Mouse (Mus musculus): ENCODE data around the gene Mamld1. TPM values are rescaled to one million over a fixed set of nuclear protein-coding genes. Genes with fewer than 3 reads are reported as not detected.
"Not testable (repeated sequence)": the region's sequence is repeated elsewhere in the genome, so short reads cannot be mapped to it uniquely, and the experiment has no call there.

Mamld1 gene
- 1.5 TPM in 2 replicates for polyA plus RNA-seq (2015; fragmentation: Nextera tagmentation; extraction: Ambion mirVana)

- Histone ChIP-seq H3K9me3 (no peaks in the 10 kb centered on the region), H3K4me2 (peak within 1 kb of the TSS; percentile 69), H3K27ac (0 out of 2 replicates have a peak within 1 kb of the TSS, but pooled peaks have one; percentile 22), H3K4me1 (no peaks in the 10 kb centered on the region), H3K27me3 (peaks cover 80% of the 10 kb centered on the region), H3K9ac (peak within 1 kb of the TSS; percentile 61), H3K4me3 (peak within 1 kb of the TSS; percentile 49), H3K36me3 (no peaks in the 10 kb centered on the region)
- no peak for ATAC-seq (ENCODE audit: insufficient number of reproducible peaks, insufficient read depth, low FRiP score, low TSS enrichment, low read depth)
- 31% methylated on average over 42 of the region's 50 CpGs for WGBS
Observed at GRCm38 (mm10) chrX:71049864-71050576, at the start of gene Mamld1. TSS of gene Mamld1 (plus strand) at chrX:71050256.

DNA sequence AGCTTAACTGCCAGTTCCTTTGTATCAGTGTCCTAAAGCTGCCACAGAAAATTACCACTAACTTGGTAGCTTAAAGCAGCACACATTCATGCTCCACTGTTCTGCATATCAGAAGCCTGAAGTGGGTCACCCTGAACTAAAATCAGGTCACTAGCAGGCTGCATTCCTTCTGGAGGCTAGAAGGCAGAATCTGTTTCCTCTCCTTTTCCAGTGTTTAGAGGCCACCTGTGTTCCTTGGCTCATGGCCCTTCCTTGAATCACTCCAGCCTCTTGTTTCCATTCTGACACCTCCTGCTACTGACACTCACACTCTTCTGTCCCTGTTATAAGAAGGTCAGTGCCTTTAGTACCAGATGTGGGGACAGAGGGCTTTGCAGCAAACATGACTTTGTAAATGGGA lies 25.3 kb upstream of the Mamld1 start:
- no peak overlapping the region for H3K4me3 ChIP-seq
- ATAC-seq (ENCODE audit: insufficient number of reproducible peaks, insufficient read depth, low FRiP score, low TSS enrichment, low read depth), result no peak

GRCm38 (mm10) chrX:71028007-71028406 lies 22.0 kb upstream of the Mamld1 start:
- no peak overlapping the region for H3K9ac ChIP-seq
- 83% methylated on average over 4 of the region's 4 CpGs for WGBS
- no peak for ATAC-seq (ENCODE audit: insufficient number of reproducible peaks, insufficient read depth, low FRiP score, low TSS enrichment, low read depth)
- no peaks in the 10 kb centered on the region for H3K36me3 ChIP-seq
- no peaks in the 10 kb centered on the region for H3K4me1 ChIP-seq
- H3K4me2 ChIP-seq, result no peak overlapping the region
- no peak overlapping the region for H3K4me3 ChIP-seq
- H3K27me3 ChIP-seq, result peaks cover 7% of the 10 kb centered on the region; the same call in 1 of the 2 replicates
- no peak overlapping the region for H3K27ac ChIP-seq
- H3K9me3 ChIP-seq, result no peaks in the 10 kb centered on the region

More for the DNA sequence above, 25.3 kb upstream of the Mamld1 start:
- no peak overlapping the region for H3K4me2 ChIP-seq
- no peak overlapping the region for H3K27ac ChIP-seq
- H3K36me3 ChIP-seq, result no peaks in the 10 kb centered on the region
- no peak overlapping the region for H3K9ac ChIP-seq
- H3K27me3 ChIP-seq, result peaks cover 7% of the 10 kb centered on the region; the same call in 1 of the 2 replicates
- no peaks in the 10 kb centered on the region for H3K4me1 ChIP-seq
- H3K9me3 ChIP-seq, result no peaks in the 10 kb centered on the region

GRCm38 (mm10) chrX:71028976-71029375 lies 21.1 kb upstream of the Mamld1 start:
- not testable (repeated sequence) for H3K9ac ChIP-seq; H3K36me3 ChIP-seq; H3K4me1 ChIP-seq; ATAC-seq (ENCODE audit: insufficient number of reproducible peaks, insufficient read depth, low FRiP score, low TSS enrichment, low read depth); H3K4me3 ChIP-seq; H3K4me2 ChIP-seq; H3K27me3 ChIP-seq; H3K9me3 ChIP-seq; H3K27ac ChIP-seq
- 93% methylated on average over 1 of the region's 1 CpGs for WGBS

DNA sequence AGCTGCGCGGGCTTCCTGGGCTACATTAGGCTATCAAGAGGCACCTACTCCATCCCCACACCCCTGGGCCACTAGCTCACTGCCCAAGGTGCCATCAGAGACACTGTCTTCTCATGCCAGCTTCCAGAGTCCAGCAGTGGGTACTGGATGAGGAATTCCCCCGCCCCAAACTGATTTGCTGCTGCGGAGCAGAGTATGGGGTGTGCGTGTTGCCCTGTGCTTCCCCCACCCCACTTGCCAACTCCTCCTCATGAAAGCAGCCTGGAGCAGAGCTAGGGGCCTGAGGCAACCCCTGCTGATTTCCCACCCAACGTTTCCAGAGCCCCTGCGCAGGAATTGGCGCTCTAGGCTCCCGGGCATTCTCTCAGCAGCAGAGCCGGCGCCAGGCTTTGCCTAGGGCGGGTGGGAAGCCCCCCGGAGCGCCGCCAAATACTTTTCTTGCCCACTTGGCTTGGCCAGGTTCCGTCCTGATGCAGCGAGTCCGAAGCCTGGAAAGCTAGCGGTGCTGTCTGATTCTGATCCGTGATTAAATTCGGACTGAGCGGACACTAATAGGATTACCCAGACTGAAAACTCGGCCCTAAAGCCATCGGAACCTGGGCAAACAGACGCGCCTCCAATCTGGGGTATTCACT lies 738 bp downstream of the Mamld1 start:
- Histone ChIP-seq H3K4me3 (peak overlapping the region; percentile 49), H3K9ac (peak overlapping the region; percentile 61), H3K9me3 (no peaks in the 10 kb centered on the region), H3K4me2 (peak overlapping the region; percentile 69), H3K27ac (0 out of 2 replicates have a peak overlapping the region, but pooled peaks have one; percentile 22), H3K27me3 (peaks cover 73% of the 10 kb centered on the region), H3K36me3 (no peaks in the 10 kb centered on the region), H3K4me1 (no peaks in the 10 kb centered on the region)
- 0 out of 2 replicates have a peak, but pooled peaks have one; percentile 34 for ATAC-seq (ENCODE audit: insufficient number of reproducible peaks, insufficient read depth, low FRiP score, low TSS enrichment, low read depth)
- 31% methylated on average over 26 of the region's 26 CpGs for WGBS

DNA sequence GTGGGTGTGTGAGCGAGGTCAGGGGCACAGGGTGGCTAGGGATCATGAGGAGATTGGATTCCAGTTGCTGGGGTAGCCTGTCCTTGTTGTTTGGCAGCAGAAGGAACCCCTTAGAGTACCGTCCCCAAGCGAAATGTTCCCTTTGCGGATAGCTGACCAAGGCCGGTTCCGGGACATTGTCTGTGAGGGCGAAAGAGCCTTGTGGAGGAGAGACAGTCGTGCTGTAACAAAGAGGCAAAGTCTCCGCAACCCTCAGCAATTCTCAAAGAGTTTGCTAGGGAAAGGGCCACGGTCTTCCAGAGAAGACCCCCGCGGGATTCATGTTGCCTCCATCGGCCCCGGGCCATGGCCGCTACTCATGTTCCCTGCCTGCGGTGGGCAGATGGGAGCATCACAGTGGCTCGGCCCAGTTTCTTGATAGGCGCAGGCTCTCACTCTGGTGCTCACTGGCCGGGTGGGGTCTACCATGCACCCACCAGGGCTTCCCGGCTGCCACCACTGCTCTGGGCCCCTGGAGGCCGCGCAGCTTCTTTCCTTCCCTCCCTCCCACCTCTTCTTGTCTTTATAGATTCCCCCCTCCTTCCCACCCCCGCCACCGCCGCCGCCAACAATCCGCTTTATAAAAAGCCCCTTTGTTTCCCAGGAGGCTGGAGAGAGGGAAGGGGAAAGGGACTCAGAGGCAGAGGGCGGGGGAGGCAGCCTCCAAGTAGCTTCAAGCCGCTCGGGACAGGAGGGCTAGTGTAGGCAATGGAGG lies 1.5 kb downstream of the Mamld1 start:
- Histone ChIP-seq H3K4me3 (peak overlapping the region; percentile 49), H3K27ac (0 out of 2 replicates have a peak overlapping the region, but pooled peaks have one; percentile 11)
- 32% methylated on average over 29 of the region's 30 CpGs for WGBS

DNA sequence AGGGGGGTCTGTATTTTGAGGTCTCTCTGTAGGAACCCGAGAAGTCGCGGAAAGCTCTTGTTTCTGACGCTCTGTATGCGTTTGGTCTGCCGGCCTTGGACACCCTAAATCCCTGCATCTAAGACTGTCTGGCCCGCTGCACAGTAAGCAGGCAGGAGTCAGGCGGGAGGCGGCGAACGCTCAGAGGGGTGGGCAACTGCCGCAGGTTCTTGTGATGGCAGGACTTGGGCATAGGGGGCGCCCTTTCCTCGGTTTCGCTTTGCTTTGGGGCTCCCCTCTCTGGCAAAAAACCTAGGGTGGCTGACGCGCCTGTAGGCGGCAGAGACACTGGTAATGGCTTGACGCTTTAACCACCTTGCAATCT lies 2.0 kb downstream of the Mamld1 start:
- peak; percentile 41; the same call in 1 of the 2 replicates for ATAC-seq (ENCODE audit: insufficient number of reproducible peaks, insufficient read depth, low FRiP score, low TSS enrichment, low read depth)
- H3K36me3 ChIP-seq, result no peaks in the 10 kb centered on the region
- peak overlapping the region; percentile 61 for H3K9ac ChIP-seq
- H3K9me3 ChIP-seq, result no peaks in the 10 kb centered on the region
- H3K4me1 ChIP-seq, result no peaks in the 10 kb centered on the region
- H3K27me3 ChIP-seq, result peaks cover 64% of the 10 kb centered on the region
- peak overlapping the region; percentile 69 for H3K4me2 ChIP-seq
- H3K4me3 ChIP-seq, result peak overlapping the region; percentile 49
- no peak overlapping the region for H3K27ac ChIP-seq
- 15% methylated on average over 15 of the region's 19 CpGs for WGBS

More for the DNA sequence above, 1.5 kb downstream of the Mamld1 start:
- Histone ChIP-seq H3K4me1 (no peaks in the 10 kb centered on the region), H3K4me2 (peak overlapping the region; percentile 69), H3K9me3 (no peaks in the 10 kb centered on the region), H3K36me3 (no peaks in the 10 kb centered on the region), H3K9ac (peak overlapping the region; percentile 61), H3K27me3 (peaks cover 69% of the 10 kb centered on the region)
- ATAC-seq (ENCODE audit: insufficient number of reproducible peaks, insufficient read depth, low FRiP score, low TSS enrichment, low read depth), result 0 out of 2 replicates have a peak, but pooled peaks have one; percentile 20

GRCm38 (mm10) chrX:71052481-71053216 lies 2.6 kb downstream of the Mamld1 start:
- Histone ChIP-seq H3K4me1 (no peaks in the 10 kb centered on the region), H3K36me3 (no peaks in the 10 kb centered on the region), H3K9ac (no peak overlapping the region), H3K27ac (no peak overlapping the region), H3K9me3 (no peaks in the 10 kb centered on the region), H3K4me3 (peak overlapping the region; percentile 49), H3K27me3 (peaks cover 61% of the 10 kb centered on the region), H3K4me2 (peak overlapping the region; percentile 69)
- WGBS, result 31% methylated on average over 7 of the region's 8 CpGs
- no peak for ATAC-seq (ENCODE audit: insufficient number of reproducible peaks, insufficient read depth, low FRiP score, low TSS enrichment, low read depth)

- H3K27me3 ChIP-seq, result peaks cover 57% of the 10 kb centered on the region
- WGBS, result 49% methylated on average over 5 of the region's 5 CpGs
Observed at GRCm38 (mm10) chrX:71053246-71053645, 3.2 kb downstream of the Mamld1 start.

DNA sequence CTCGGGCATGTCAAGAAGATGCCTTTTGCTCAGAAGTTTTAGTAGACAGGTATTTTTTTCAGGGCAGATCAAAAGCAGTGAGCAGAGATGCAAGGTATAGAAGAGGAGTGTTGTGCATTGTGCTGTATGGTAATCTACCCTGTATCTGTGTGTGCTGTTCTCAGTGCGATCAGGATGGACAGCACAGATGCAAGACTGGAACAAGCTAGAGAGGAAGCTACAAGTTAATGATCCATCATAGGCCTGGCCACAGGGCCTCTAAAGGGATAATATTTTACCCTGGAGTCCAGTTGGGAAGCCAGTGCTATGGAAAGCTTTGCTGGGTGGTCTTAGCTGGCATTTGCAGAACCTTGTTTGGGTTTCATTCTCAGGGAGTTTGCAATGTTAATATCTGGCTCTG lies 6.9 kb downstream of the Mamld1 start:
- WGBS, result 85% methylated on average over 2 of the region's 2 CpGs
- no peaks in the 10 kb centered on the region for H3K9me3 ChIP-seq
- H3K4me2 ChIP-seq, result no peak overlapping the region
- H3K36me3 ChIP-seq, result no peaks in the 10 kb centered on the region
- no peak overlapping the region for H3K4me3 ChIP-seq
- no peak overlapping the region for H3K9ac ChIP-seq
- no peak overlapping the region for H3K27ac ChIP-seq
- peaks cover 25% of the 10 kb centered on the region; the same call in 1 of the 2 replicates for H3K27me3 ChIP-seq
- no peak for ATAC-seq (ENCODE audit: insufficient number of reproducible peaks, insufficient read depth, low FRiP score, low TSS enrichment, low read depth)
- H3K4me1 ChIP-seq, result no peaks in the 10 kb centered on the region

More at GRCm38 (mm10) chrX:71053246-71053645, 3.2 kb downstream of the Mamld1 start:
- no peaks in the 10 kb centered on the region for H3K4me1 ChIP-seq
- no peaks in the 10 kb centered on the region for H3K36me3 ChIP-seq
- H3K27ac ChIP-seq, result no peak overlapping the region
- no peak overlapping the region for H3K4me2 ChIP-seq
- H3K4me3 ChIP-seq, result no peak overlapping the region
- ATAC-seq (ENCODE audit: insufficient number of reproducible peaks, insufficient read depth, low FRiP score, low TSS enrichment, low read depth), result no peak
- no peak overlapping the region for H3K9ac ChIP-seq
- no peaks in the 10 kb centered on the region for H3K9me3 ChIP-seq

Measured in embryonic facial prominence, embryonic 13.5 days (tissue).